10 mouse cellular contexts compared by ENCODE assay signal in the genomic region with DNA sequence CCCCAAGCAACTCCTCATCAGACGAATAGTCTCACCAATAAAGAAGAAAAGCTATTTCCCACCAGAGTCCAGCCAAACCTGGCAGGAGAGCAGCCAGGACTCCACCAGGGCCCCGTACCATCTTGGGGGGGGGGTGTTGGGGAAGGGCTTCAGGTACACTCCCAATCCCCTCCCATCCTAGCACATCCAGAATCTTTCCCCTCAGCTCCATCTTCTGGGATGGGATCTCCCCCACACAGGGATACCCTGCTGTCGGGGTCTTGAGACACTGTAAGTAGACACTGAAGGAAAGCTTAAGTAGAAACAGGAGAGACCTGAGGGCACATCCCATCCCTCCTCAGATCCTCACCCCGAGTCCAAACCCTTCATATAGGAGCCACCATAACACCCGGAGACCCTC. TPM values are rescaled to one million over a fixed set of nuclear protein-coding genes. Genes with fewer than 3 reads are reported as not detected.
DNase-seq lines count a peak whose midpoint lies in the region; ATAC-seq and TF ChIP-seq lines count a peak whose summit lies in the region.
"Had no signal": no experiment of that assay in that cellular context is flagged by ENCODE, and none has a peak within 500 bp of the region (broad histone marks: within the 10 kb centered on the region; RNA-seq: fewer than 3 reads in every experiment).

No protein-coding gene starts in this region.

- TF ChIP-seq POLR2A in small intestine, adult 2 months (IDR thresholded peaks at IDR 0.05; ENCODE audit: low read depth, low read length): no peak

- H3K27me3 ChIP-seq in hindbrain, embryonic 10.5 days (ENCODE audit: insufficient read depth, poor library complexity, severe bottlenecking): peaks cover 3% of the 10 kb centered on the region; the same call in 1 of the 2 replicates
- H3K27me3 ChIP-seq in hindbrain, embryonic 11.5 days (ENCODE audit: control insufficient read depth, insufficient read depth, low read length): peaks cover 2% of the 10 kb centered on the region; the same call in 1 of the 2 replicates
- no peaks in the 10 kb centered on the region for H3K27me3 ChIP-seq in lung, postnatal 0 days (replicated peaks; ENCODE audit: insufficient read depth, low read length)
- no peaks in the 10 kb centered on the region for H3K27me3 ChIP-seq in hindbrain, postnatal 0 days (ENCODE audit: insufficient read depth, low read length)
- no peaks in the 10 kb centered on the region for H3K27me3 ChIP-seq in small intestine, adult 2 months (ENCODE audit: control insufficient read depth, insufficient read depth, low read length)

- TF ChIP-seq EP300 in lung, postnatal 0 days (IDR thresholded peaks at IDR 0.05): no peak

- no peak overlapping the region for H3K9ac ChIP-seq in hindbrain, embryonic 11.5 days (ENCODE audit: low read depth, low read length)
- no peak overlapping the region for H3K9ac ChIP-seq in lung, postnatal 0 days (replicated peaks; ENCODE audit: low read depth)
- no peak overlapping the region for H3K9ac ChIP-seq in hindbrain, postnatal 0 days (replicated peaks; ENCODE audit: low read length)

- TF ChIP-seq CTCF in lung, postnatal 0 days (IDR thresholded peaks at IDR 0.05): no peak
- TF ChIP-seq CTCF in hindbrain, postnatal 0 days (IDR thresholded peaks at IDR 0.05; ENCODE audit: low read depth): no peak
- no peak for TF ChIP-seq CTCF in small intestine, adult 2 months (IDR thresholded peaks at IDR 0.05; ENCODE audit: extremely low read depth, insufficient read length, insufficient replicate concordance, low read depth, low read length)

- peak overlapping the region; percentile 81 for H3K27ac ChIP-seq in hindbrain, embryonic 10.5 days
- H3K27ac ChIP-seq in hindbrain, embryonic 11.5 days (ENCODE audit: low read depth, low read length): no peak overlapping the region
- H3K27ac ChIP-seq in lung, postnatal 0 days (ENCODE audit: low read length): peak overlapping the region; percentile 28; the same call in 1 of the 2 replicates
- H3K27ac ChIP-seq in hindbrain, postnatal 0 days: 0 out of 2 replicates have a peak overlapping the region, but pooled peaks have one; percentile 16
- peak overlapping the region; percentile 28; the same call in 1 of the 2 replicates for H3K27ac ChIP-seq in small intestine, adult 2 months (ENCODE audit: insufficient read depth, low read depth, low read length)

- H3K9me3 ChIP-seq in hindbrain, embryonic 10.5 days: peaks cover 6% of the 10 kb centered on the region; the same call in 1 of the 2 replicates
- no peaks in the 10 kb centered on the region for H3K9me3 ChIP-seq in hindbrain, embryonic 11.5 days (ENCODE audit: control insufficient read depth, low read length)
- H3K9me3 ChIP-seq in lung, postnatal 0 days (ENCODE audit: low read length): no peaks in the 10 kb centered on the region
- H3K9me3 ChIP-seq in hindbrain, postnatal 0 days (ENCODE audit: low read length): no peaks in the 10 kb centered on the region
- H3K9me3 ChIP-seq: G1E had no signal

- no peak for ATAC-seq in hindbrain, embryonic 11.5 days (ENCODE audit: low FRiP score)
- no peak for ATAC-seq in lung, postnatal 0 days
- ATAC-seq in hindbrain, postnatal 0 days: no peak

- no peak for DNase-seq in hindbrain, embryonic 10.5 days (ENCODE audit: low spot score)
- DNase-seq in hindbrain, embryonic 11.5 days (ENCODE audit: low spot score): no peak
- DNase-seq in lung, postnatal 0 days (ENCODE audit: low spot score): no peak
- no peak for DNase-seq in lung, postnatal 10 days
- DNase-seq in hindbrain, postnatal 0 days (ENCODE audit: low spot score): no peak
- no peak for DNase-seq in gastrocnemius, postnatal 10 days
- DNase-seq in frontal cortex, adult 2 months (ENCODE audit: extremely low spot score in 1 of 2, low spot score in 1 of 2): no peak
- DNase-seq: cerebellum, adult 18-20 months had no signal

- no peak overlapping the region for H3K4me2 ChIP-seq in hindbrain, embryonic 11.5 days (replicated peaks; ENCODE audit: low read depth, low read length)
- H3K4me2 ChIP-seq in lung, postnatal 0 days (replicated peaks; ENCODE audit: low read depth, low read length): no peak overlapping the region
- no peak overlapping the region for H3K4me2 ChIP-seq in hindbrain, postnatal 0 days (ENCODE audit: low read depth, low read length)

- peaks cover 64% of the 10 kb centered on the region for H3K4me1 ChIP-seq in hindbrain, embryonic 10.5 days (replicated peaks)
- H3K4me1 ChIP-seq in hindbrain, embryonic 11.5 days (replicated peaks; ENCODE audit: control insufficient read depth, insufficient read depth, low read length): peaks cover 10% of the 10 kb centered on the region
- H3K4me1 ChIP-seq in lung, postnatal 0 days (ENCODE audit: insufficient read depth, low read depth, low read length): peaks cover 21% of the 10 kb centered on the region
- H3K4me1 ChIP-seq in hindbrain, postnatal 0 days (ENCODE audit: insufficient read depth, low read length): peaks cover 14% of the 10 kb centered on the region
- peaks cover 42% of the 10 kb centered on the region for H3K4me1 ChIP-seq in small intestine, adult 2 months (ENCODE audit: control insufficient read depth, insufficient read depth, insufficient read length, low read length)

- WGBS in hindbrain, embryonic 10.5 days: 75% methylated on average over 4 of the region's 5 CpGs
- 84% methylated on average over 4 of the region's 5 CpGs for WGBS in hindbrain, embryonic 11.5 days
- WGBS in lung, postnatal 0 days: 75% methylated on average over 4 of the region's 5 CpGs
- WGBS in hindbrain, postnatal 0 days: 79% methylated on average over 4 of the region's 5 CpGs
- 80% methylated on average over 4 of the region's 5 CpGs for WGBS in small intestine, adult 2 months

- H3K4me3 ChIP-seq in hindbrain, embryonic 10.5 days: no peak overlapping the region
- H3K4me3 ChIP-seq in hindbrain, embryonic 11.5 days (ENCODE audit: low read depth, low read length): no peak overlapping the region
- H3K4me3 ChIP-seq in lung, postnatal 0 days (ENCODE audit: low read depth, low read length): no peak overlapping the region
- no peak overlapping the region for H3K4me3 ChIP-seq in hindbrain, postnatal 0 days (ENCODE audit: low read length)
- H3K4me3 ChIP-seq in small intestine, adult 2 months (ENCODE audit: low read depth, low read length): no peak overlapping the region

- 0 out of 2 replicates have a peak, but pooled peaks cover 5% of the 10 kb centered on the region for H3K36me3 ChIP-seq in hindbrain, embryonic 10.5 days
- H3K36me3 ChIP-seq in hindbrain, embryonic 11.5 days (ENCODE audit: control insufficient read depth, insufficient read depth, low read length): no peaks in the 10 kb centered on the region
- H3K36me3 ChIP-seq in lung, postnatal 0 days (ENCODE audit: insufficient read depth, low read length): no peaks in the 10 kb centered on the region
- H3K36me3 ChIP-seq in hindbrain, postnatal 0 days (ENCODE audit: insufficient read depth, low read length): no peaks in the 10 kb centered on the region
- H3K36me3 ChIP-seq in small intestine, adult 2 months (ENCODE audit: control insufficient read depth, insufficient read depth, low read length): no peaks in the 10 kb centered on the region; the same call in 1 of the 2 replicates
- H3K36me3 ChIP-seq: G1E had no signal

RNA-seq across cellular contexts. Expression of gene Spsb1, which starts 31.8 kb away (rescaled TPM):
- polyA plus RNA-seq in hindbrain, embryonic 10.5 days (2016; fragmentation: Nextera tagmentation; extraction: Ambion mirVana): 10.7 and 12.0 TPM in 2 replicates
- polyA plus RNA-seq in hindbrain, embryonic 11.5 days (2014; fragmentation: Nextera tagmentation; extraction: Ambion mirVana): 11.7 and 12.0 TPM in 2 replicates
- polyA plus RNA-seq in lung, postnatal 0 days (2015; fragmentation: Nextera tagmentation; extraction: Ambion mirVana): 14.6 and 19.2 TPM in 2 replicates
- 13.7 and 18.4 TPM in 2 replicates for total RNA-seq in hindbrain, postnatal 0 days (2014; rRNA removed)
- 8.9 and 9.2 TPM in 2 replicates for polyA plus RNA-seq in hindbrain, postnatal 0 days (2015; fragmentation: Nextera tagmentation; extraction: Ambion mirVana)
- polyA plus RNA-seq in small intestine, adult 2 months (2012; rRNA removed): 17.4 and 27.3 TPM in 2 replicates
- 10 to 100 TPM; 18.9 to 21.1 TPM for total RNA-seq in gastrocnemius, postnatal 10 days (2021)
- polyA plus RNA-seq in frontal cortex, adult 2 months (2012; rRNA removed): 11.6 and 12.5 TPM in 2 replicates
- total RNA-seq: G1E had no signal
